ENCODE assay signal across 18 mouse cellular contexts in genomic region chr3:86832591-86833267, GRCm38 (mm10).
DNase-seq lines count a peak whose midpoint lies in the region; ATAC-seq lines count a peak whose summit lies in the region.
"Had no signal": no experiment of that assay in that cellular context is flagged by ENCODE, and none has a peak within 500 bp of the region (broad histone marks: within the 10 kb centered on the region; RNA-seq: fewer than 3 reads in every experiment).

No protein-coding gene starts in this region.

- peak overlapping the region; percentile 4 for H3K4me2 ChIP-seq in forebrain, embryonic 15.5 days (replicated peaks)
- H3K4me2 ChIP-seq in neural tube, embryonic 13.5 days = peak overlapping the region; percentile 24
- H3K4me2 ChIP-seq: embryonic facial prominence, embryonic 13.5 days had no signal

- no peaks in the 10 kb centered on the region for H3K9me3 ChIP-seq in forebrain, embryonic 15.5 days
- no peaks in the 10 kb centered on the region for H3K9me3 ChIP-seq in neural tube, embryonic 13.5 days
- H3K9me3 ChIP-seq: embryonic facial prominence, embryonic 13.5 days had no signal

- ATAC-seq in forebrain, embryonic 15.5 days (replicated peaks) = peak; percentile 76
- peak; percentile 51; the same call in 1 of the 2 replicates for ATAC-seq in neural tube, embryonic 13.5 days (ENCODE audit: low read depth)
- ATAC-seq in monocyte, adult 5-6 weeks (replicated peaks; ENCODE audit: insufficient number of reproducible peaks, low FRiP score, low TSS enrichment, poor library complexity, severe bottlenecking) = no peak
- ATAC-seq: activated CD4-positive, CD25-positive, alpha-beta regulatory T cell, adult 4 months; intestine, embryonic 16.5 days; liver, postnatal 0 days had no signal

- peaks cover 11% of the 10 kb centered on the region for H3K36me3 ChIP-seq in forebrain, embryonic 15.5 days
- peaks cover 4% of the 10 kb centered on the region for H3K36me3 ChIP-seq in neural tube, embryonic 13.5 days
- H3K36me3 ChIP-seq: embryonic facial prominence, embryonic 13.5 days had no signal

- H3K9ac ChIP-seq in forebrain, embryonic 15.5 days (replicated peaks) = no peak overlapping the region
- H3K9ac ChIP-seq in neural tube, embryonic 13.5 days = no peak overlapping the region
- H3K9ac ChIP-seq: embryonic facial prominence, embryonic 13.5 days; liver, postnatal 0 days had no signal

- WGBS in forebrain, embryonic 15.5 days = 7% methylated on average over 14 of the region's 14 CpGs
- WGBS in neural tube, embryonic 13.5 days = 14% methylated on average over 14 of the region's 14 CpGs

- intact Hi-C loops in heart, postnatal 36 days (cut with DNase I) = loop anchor here (5.0 kb wide), 1 partner anchor 145 kb away; no protein-coding TSS in a partner anchor

- peak overlapping the region; percentile 80 for H3K27ac ChIP-seq in forebrain, embryonic 15.5 days (replicated peaks)
- peak overlapping the region; percentile 79 for H3K27ac ChIP-seq in neural tube, embryonic 13.5 days (replicated peaks)
- H3K27ac ChIP-seq: kidney, postnatal 0 days had no signal

- H3K27me3 ChIP-seq in forebrain, embryonic 15.5 days = no peaks in the 10 kb centered on the region
- no peaks in the 10 kb centered on the region for H3K27me3 ChIP-seq in neural tube, embryonic 13.5 days
- H3K27me3 ChIP-seq: embryonic facial prominence, embryonic 13.5 days had no signal

- H3K4me1 ChIP-seq in forebrain, embryonic 15.5 days = peaks cover 49% of the 10 kb centered on the region
- H3K4me1 ChIP-seq in neural tube, embryonic 13.5 days (replicated peaks) = peaks cover 50% of the 10 kb centered on the region

- DNase-seq in layer of hippocampus, adult 18-20 months (ENCODE audit: low spot score in 2 of 2) = peak; percentile 32 to 57
- DNase-seq in layer of hippocampus, adult 9-11 months = no peak
- peak; percentile 62 for DNase-seq in Muller cell, postnatal 12 days (ENCODE audit: inconsistent ontology term)
- no peak for DNase-seq in thymus, postnatal 0 days (ENCODE audit: low spot score)
- DNase-seq in heart, postnatal 36 days = no peak
- DNase-seq: cerebellum, adult 11-12 months; gastrocnemius, postnatal 36 days; layer of hippocampus, postnatal 36 days; liver, postnatal 0 days; lung, postnatal 4 days; thymus, adult 2 months had no signal

- H3K4me3 ChIP-seq in forebrain, embryonic 15.5 days = no peak overlapping the region
- no peak overlapping the region for H3K4me3 ChIP-seq in neural tube, embryonic 13.5 days
- H3K4me3 ChIP-seq: embryonic facial prominence, embryonic 13.5 days had no signal

Comparison
In these comparisons a context has a peak if more than half of its experiments do, and no peak if none do; other contexts are left out.
1. DNase-seq: peak in layer of hippocampus, adult 18-20 months (2 of 2) and Muller cell, postnatal 12 days (single experiment); none in layer of hippocampus, adult 9-11 months (single experiment), thymus, postnatal 0 days (single experiment) and heart, postnatal 36 days (0 of 2).